Mouse (Mus musculus): ENCODE data around the gene Artn. TPM values are rescaled to one million over a fixed set of nuclear protein-coding genes. Genes with fewer than 3 reads are reported as not detected.

Artn gene
- polyA plus RNA-seq, 1 experiment = 1.2 TPM

- 80% methylated on average over 3 of the region's 3 CpGs for WGBS
- H3K36me3 ChIP-seq (ENCODE audit: control insufficient read depth, insufficient read depth, low read length) = no peaks in the 10 kb centered on the region; the same call in none of the 2 replicates
- H3K27ac ChIP-seq (ENCODE audit: insufficient read depth, low read depth, low read length) = no peak overlapping the region
- no peaks in the 10 kb centered on the region for H3K4me1 ChIP-seq (ENCODE audit: control insufficient read depth, insufficient read depth, low read length)
- no peak overlapping the region for H3K4me3 ChIP-seq (ENCODE audit: insufficient read depth, low read depth, low read length)
- TF ChIP-seq POLR2A (IDR thresholded peaks at IDR 0.05; ENCODE audit: low read depth, low read length) (no peak), CTCF (conservative IDR thresholded peaks at IDR 0.05; ENCODE audit: insufficient read depth, insufficient read length, low read depth, low read length) (no peak)
- H3K27me3 ChIP-seq (replicated peaks; ENCODE audit: control insufficient read depth, insufficient read depth, low read length) = no peaks in the 10 kb centered on the region
- no peak for DNase-seq
These were observed 23.4 kb downstream of the Artn start for GRCm38 (mm10) chr4:117906196-117906595.

DNA sequence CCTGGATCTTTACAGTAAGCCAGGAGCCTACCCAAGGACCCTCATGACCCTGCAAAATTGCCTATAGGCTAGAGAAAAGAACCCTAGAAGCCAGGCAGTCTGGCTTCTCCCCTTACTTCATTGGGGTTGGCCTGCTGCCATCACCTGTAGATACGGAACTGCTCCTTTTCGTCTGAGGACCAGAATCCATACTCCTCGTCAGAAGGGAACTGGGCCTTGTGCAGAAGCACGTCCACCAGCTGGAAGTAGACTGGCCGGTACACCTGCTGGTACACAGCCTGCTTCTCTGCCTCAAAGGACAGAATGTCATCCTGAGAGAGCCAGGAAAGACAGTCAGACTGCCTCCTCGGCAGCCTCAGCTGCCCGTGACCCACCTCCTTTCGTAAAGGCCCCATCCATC is 24.8 kb downstream of the Artn start:
- H3K4me1 ChIP-seq (ENCODE audit: control insufficient read depth, insufficient read depth, low read length) = no peaks in the 10 kb centered on the region
- 91% methylated on average over 8 of the region's 8 CpGs for WGBS
- no peaks in the 10 kb centered on the region for H3K27me3 ChIP-seq (replicated peaks; ENCODE audit: control insufficient read depth, insufficient read depth, low read length)
- no peak for DNase-seq
- TF ChIP-seq POLR2A (IDR thresholded peaks at IDR 0.05; ENCODE audit: low read depth, low read length) = no peak
- no peak for TF ChIP-seq CTCF (conservative IDR thresholded peaks at IDR 0.05; ENCODE audit: insufficient read depth, insufficient read length, low read depth, low read length)
- no peak overlapping the region for H3K4me3 ChIP-seq (ENCODE audit: insufficient read depth, low read depth, low read length)
- H3K36me3 ChIP-seq (ENCODE audit: control insufficient read depth, insufficient read depth, low read length) = no peaks in the 10 kb centered on the region; the same call in none of the 2 replicates
- no peak overlapping the region for H3K27ac ChIP-seq (ENCODE audit: insufficient read depth, low read depth, low read length)

DNA sequence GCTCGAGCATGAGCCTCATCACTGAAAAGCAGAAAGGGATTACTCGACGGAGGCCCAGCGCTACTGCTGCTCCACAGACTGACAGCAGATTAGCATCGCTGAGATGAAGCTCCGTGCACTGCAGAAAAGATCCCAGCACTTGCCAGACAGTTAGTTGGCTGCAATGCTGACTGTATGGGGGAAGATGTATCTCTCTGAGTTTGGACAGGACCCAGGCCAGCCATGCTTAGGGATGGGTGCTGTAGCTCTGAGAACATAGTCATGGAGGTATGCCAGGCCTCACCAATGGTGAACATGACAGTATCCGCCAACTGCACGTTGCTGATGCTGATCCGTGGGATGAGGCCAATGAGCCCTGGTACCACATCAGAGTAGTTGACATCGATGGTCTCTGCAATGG is 25.5 kb downstream of the Artn start:
- WGBS = 95% methylated on average over 10 of the region's 10 CpGs
- Histone ChIP-seq H3K4me1 (ENCODE audit: control insufficient read depth, insufficient read depth, low read length) (no peaks in the 10 kb centered on the region), H3K36me3 (ENCODE audit: control insufficient read depth, insufficient read depth, low read length) (no peaks in the 10 kb centered on the region; the same call in none of the 2 replicates), H3K27ac (ENCODE audit: insufficient read depth, low read depth, low read length) (no peak overlapping the region), H3K4me3 (ENCODE audit: insufficient read depth, low read depth, low read length) (no peak overlapping the region), H3K27me3 (replicated peaks; ENCODE audit: control insufficient read depth, insufficient read depth, low read length) (no peaks in the 10 kb centered on the region)
- no peak for DNase-seq
- TF ChIP-seq CTCF (conservative IDR thresholded peaks at IDR 0.05; ENCODE audit: insufficient read depth, insufficient read length, low read depth, low read length) (no peak), POLR2A (IDR thresholded peaks at IDR 0.05; ENCODE audit: low read depth, low read length) (no peak)

GRCm38 (mm10) chr4:117898111-117898510 is 31.5 kb downstream of the Artn start:
- Histone ChIP-seq H3K4me1 (ENCODE audit: control insufficient read depth, insufficient read depth, low read length) (no peaks in the 10 kb centered on the region), H3K27me3 (replicated peaks; ENCODE audit: control insufficient read depth, insufficient read depth, low read length) (no peaks in the 10 kb centered on the region), H3K27ac (ENCODE audit: insufficient read depth, low read depth, low read length) (no peak overlapping the region), H3K36me3 (ENCODE audit: control insufficient read depth, insufficient read depth, low read length) (peaks cover 3% of the 10 kb centered on the region), H3K4me3 (ENCODE audit: insufficient read depth, low read depth, low read length) (no peak overlapping the region)
- WGBS = 87% methylated on average over 3 of the region's 3 CpGs
- DNase-seq = no peak
- TF ChIP-seq POLR2A (IDR thresholded peaks at IDR 0.05; ENCODE audit: low read depth, low read length) = no peak
- no peak for TF ChIP-seq CTCF (conservative IDR thresholded peaks at IDR 0.05; ENCODE audit: insufficient read depth, insufficient read length, low read depth, low read length)

DNA sequence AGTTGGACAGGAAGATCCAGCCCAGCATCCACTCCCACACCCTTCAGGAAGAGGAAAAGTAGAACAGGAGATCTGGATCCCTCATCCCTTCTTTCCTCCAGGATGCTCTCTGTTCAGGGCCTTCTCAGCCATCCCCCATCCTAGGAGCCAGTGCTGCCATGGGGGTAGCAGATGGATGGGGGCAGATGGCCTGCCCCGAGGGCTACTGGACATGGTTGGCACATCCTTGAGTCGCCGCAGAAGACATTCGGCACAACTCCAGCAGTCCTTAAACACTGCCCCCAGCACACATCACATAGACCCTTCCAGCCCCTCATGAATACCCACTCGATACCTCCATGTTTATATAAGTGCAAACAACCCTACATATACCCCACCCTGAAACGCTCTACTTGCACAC is 33.5 kb downstream of the Artn start:
- no peaks in the 10 kb centered on the region for H3K27me3 ChIP-seq (replicated peaks; ENCODE audit: control insufficient read depth, insufficient read depth, low read length)
- TF ChIP-seq CTCF (conservative IDR thresholded peaks at IDR 0.05; ENCODE audit: insufficient read depth, insufficient read length, low read depth, low read length) (no peak), POLR2A (IDR thresholded peaks at IDR 0.05; ENCODE audit: low read depth, low read length) (no peak)
- 94% methylated on average over 6 of the region's 6 CpGs for WGBS
- H3K4me1 ChIP-seq (ENCODE audit: control insufficient read depth, insufficient read depth, low read length) = 0 out of 2 replicates have a peak, but pooled peaks cover 1% of the 10 kb centered on the region
- H3K4me3 ChIP-seq (ENCODE audit: insufficient read depth, low read depth, low read length) = no peak overlapping the region
- H3K36me3 ChIP-seq (ENCODE audit: control insufficient read depth, insufficient read depth, low read length) = peaks cover 3% of the 10 kb centered on the region; the same call in 1 of the 2 replicates
- no peak for DNase-seq
- H3K27ac ChIP-seq (ENCODE audit: insufficient read depth, low read depth, low read length) = no peak overlapping the region

GRCm38 (mm10) chr4:117895339-117895738 is 34.2 kb downstream of the Artn start:
- Histone ChIP-seq H3K27ac (ENCODE audit: insufficient read depth, low read depth, low read length) (no peak overlapping the region), H3K27me3 (replicated peaks; ENCODE audit: control insufficient read depth, insufficient read depth, low read length) (no peaks in the 10 kb centered on the region), H3K4me3 (ENCODE audit: insufficient read depth, low read depth, low read length) (no peak overlapping the region), H3K36me3 (ENCODE audit: control insufficient read depth, insufficient read depth, low read length) (peaks cover 3% of the 10 kb centered on the region; the same call in 1 of the 2 replicates), H3K4me1 (ENCODE audit: control insufficient read depth, insufficient read depth, low read length) (0 out of 2 replicates have a peak, but pooled peaks cover 2% of the 10 kb centered on the region)
- DNase-seq = no peak
- 78% methylated on average over 7 of the region's 7 CpGs for WGBS
- TF ChIP-seq POLR2A (IDR thresholded peaks at IDR 0.05; ENCODE audit: low read depth, low read length) (no peak), CTCF (conservative IDR thresholded peaks at IDR 0.05; ENCODE audit: insufficient read depth, insufficient read length, low read depth, low read length) (no peak)

GRCm38 (mm10) chr4:117894601-117895000 is 35.0 kb downstream of the Artn start:
- 88% methylated on average over 8 of the region's 8 CpGs for WGBS
- no peak for DNase-seq
- H3K27me3 ChIP-seq (replicated peaks; ENCODE audit: control insufficient read depth, insufficient read depth, low read length) = no peaks in the 10 kb centered on the region
- no peak overlapping the region for H3K4me3 ChIP-seq (ENCODE audit: insufficient read depth, low read depth, low read length)
- H3K4me1 ChIP-seq (ENCODE audit: control insufficient read depth, insufficient read depth, low read length) = 0 out of 2 replicates have a peak, but pooled peaks cover 2% of the 10 kb centered on the region
- TF ChIP-seq POLR2A (IDR thresholded peaks at IDR 0.05; ENCODE audit: low read depth, low read length) (no peak), CTCF (conservative IDR thresholded peaks at IDR 0.05; ENCODE audit: insufficient read depth, insufficient read length, low read depth, low read length) (no peak)
- H3K27ac ChIP-seq (ENCODE audit: insufficient read depth, low read depth, low read length) = no peak overlapping the region
- H3K36me3 ChIP-seq (ENCODE audit: control insufficient read depth, insufficient read depth, low read length) = peaks cover 3% of the 10 kb centered on the region; the same call in 1 of the 2 replicates
